Mouse (Mus musculus): ENCODE measurements around the gene B3gnt6. TPM values are rescaled to one million over a fixed set of nuclear protein-coding genes. Genes with fewer than 3 reads are reported as not detected.

The B3gnt6 gene
- polyA plus RNA-seq, 1 experiment from 2014 or later, result not detected

- Histone ChIP-seq H3K36me3 (ENCODE audit: control insufficient read depth, insufficient read depth, low read length) (0 out of 2 replicates have a peak, but pooled peaks cover 2% of the 10 kb centered on the region), H3K4me1 (replicated peaks; ENCODE audit: control insufficient read depth, insufficient read depth, low read length) (peaks cover 65% of the 10 kb centered on the region), H3K4me2 (no peak overlapping the region; the same call in 1 of the 2 replicates), H3K27ac (ENCODE audit: low read depth, low read length) (peak overlapping the region; percentile 22; the same call in 1 of the 2 replicates), H3K9ac (ENCODE audit: low read depth, low read length) (no peak overlapping the region), H3K9me3 (ENCODE audit: control insufficient read depth, low read length) (no peaks in the 10 kb centered on the region), H3K27me3 (replicated peaks; ENCODE audit: control insufficient read depth, insufficient read depth, low read length) (no peaks in the 10 kb centered on the region), H3K4me3 (ENCODE audit: low read depth, low read length) (no peak overlapping the region)
- WGBS, result 56% methylated on average over 8 of the region's 8 CpGs
- DNase-seq (ENCODE audit: low spot score) (no peak), ATAC-seq (replicated peaks; ENCODE audit: low FRiP score) (no peak)
Measured at GRCm38 (mm10) chr7:98158481-98158880, 40.8 kb downstream of the B3gnt6 start.

GRCm38 (mm10) chr7:98157636-98158332 lies 41.5 kb downstream of the B3gnt6 start:
- Histone ChIP-seq H3K4me3 (ENCODE audit: low read depth, low read length) (no peak overlapping the region), H3K9me3 (ENCODE audit: control insufficient read depth, low read length) (no peaks in the 10 kb centered on the region), H3K4me1 (replicated peaks; ENCODE audit: control insufficient read depth, insufficient read depth, low read length) (peaks cover 64% of the 10 kb centered on the region), H3K27me3 (replicated peaks; ENCODE audit: control insufficient read depth, insufficient read depth, low read length) (no peaks in the 10 kb centered on the region), H3K27ac (ENCODE audit: low read depth, low read length) (0 out of 2 replicates have a peak overlapping the region, but pooled peaks have one; percentile 22), H3K36me3 (ENCODE audit: control insufficient read depth, insufficient read depth, low read length) (0 out of 2 replicates have a peak, but pooled peaks cover 2% of the 10 kb centered on the region), H3K9ac (ENCODE audit: low read depth, low read length) (no peak overlapping the region), H3K4me2 (no peak overlapping the region)
- no peak for ATAC-seq (replicated peaks; ENCODE audit: low FRiP score)
- no peak for DNase-seq (ENCODE audit: low spot score)
- WGBS, result 40% methylated on average over 5 of the region's 5 CpGs

- peak overlapping the region; percentile 33 for H3K4me2 ChIP-seq
- H3K4me3 ChIP-seq (ENCODE audit: low read depth, low read length), result no peak overlapping the region
- peaks cover under 1% of the 10 kb centered on the region; the same call in 1 of the 2 replicates for H3K36me3 ChIP-seq (ENCODE audit: control insufficient read depth, insufficient read depth, low read length)
- no peak for ATAC-seq (replicated peaks; ENCODE audit: low FRiP score)
- H3K4me1 ChIP-seq (replicated peaks; ENCODE audit: control insufficient read depth, insufficient read depth, low read length), result peaks cover 64% of the 10 kb centered on the region
- no peak for DNase-seq (ENCODE audit: low spot score)
- H3K27ac ChIP-seq (ENCODE audit: low read depth, low read length), result peak overlapping the region; percentile 64
- no peaks in the 10 kb centered on the region for H3K9me3 ChIP-seq (ENCODE audit: control insufficient read depth, low read length)
- WGBS, result 31% methylated on average over 3 of the region's 3 CpGs
- no peaks in the 10 kb centered on the region for H3K27me3 ChIP-seq (replicated peaks; ENCODE audit: control insufficient read depth, insufficient read depth, low read length)
- H3K9ac ChIP-seq (ENCODE audit: low read depth, low read length), result no peak overlapping the region
Measured at GRCm38 (mm10) chr7:98156280-98156665, 43.0 kb downstream of the B3gnt6 start.

GRCm38 (mm10) chr7:98155546-98156279 lies 43.6 kb downstream of the B3gnt6 start:
- H3K4me2 ChIP-seq, result peak overlapping the region; percentile 45
- H3K9me3 ChIP-seq (ENCODE audit: control insufficient read depth, low read length), result no peaks in the 10 kb centered on the region
- H3K9ac ChIP-seq (ENCODE audit: low read depth, low read length), result no peak overlapping the region
- H3K27me3 ChIP-seq (replicated peaks; ENCODE audit: control insufficient read depth, insufficient read depth, low read length), result no peaks in the 10 kb centered on the region
- peak; percentile 78 for ATAC-seq (replicated peaks; ENCODE audit: low FRiP score)
- no peak for DNase-seq (ENCODE audit: low spot score)
- H3K36me3 ChIP-seq (ENCODE audit: control insufficient read depth, insufficient read depth, low read length), result no peaks in the 10 kb centered on the region; the same call in 1 of the 2 replicates
- H3K4me3 ChIP-seq (ENCODE audit: low read depth, low read length), result no peak overlapping the region
- peaks cover 63% of the 10 kb centered on the region for H3K4me1 ChIP-seq (replicated peaks; ENCODE audit: control insufficient read depth, insufficient read depth, low read length)
- peak overlapping the region; percentile 64 for H3K27ac ChIP-seq (ENCODE audit: low read depth, low read length)
- WGBS, result 10% methylated on average over 7 of the region's 8 CpGs

- no peaks in the 10 kb centered on the region; the same call in 1 of the 2 replicates for H3K36me3 ChIP-seq (ENCODE audit: control insufficient read depth, insufficient read depth, low read length)
- 62% methylated on average over 5 of the region's 5 CpGs for WGBS
- H3K4me1 ChIP-seq (replicated peaks; ENCODE audit: control insufficient read depth, insufficient read depth, low read length), result peaks cover 61% of the 10 kb centered on the region
- H3K4me2 ChIP-seq, result no peak overlapping the region
- H3K9ac ChIP-seq (ENCODE audit: low read depth, low read length), result no peak overlapping the region
- ATAC-seq (replicated peaks; ENCODE audit: low FRiP score) (no peak), DNase-seq (ENCODE audit: low spot score) (no peak)
- peak overlapping the region; percentile 4; the same call in 1 of the 2 replicates for H3K27ac ChIP-seq (ENCODE audit: low read depth, low read length)
- H3K27me3 ChIP-seq (replicated peaks; ENCODE audit: control insufficient read depth, insufficient read depth, low read length), result no peaks in the 10 kb centered on the region
- no peaks in the 10 kb centered on the region for H3K9me3 ChIP-seq (ENCODE audit: control insufficient read depth, low read length)
- H3K4me3 ChIP-seq (ENCODE audit: low read depth, low read length), result no peak overlapping the region
Measured at GRCm38 (mm10) chr7:98153892-98154291, 45.4 kb downstream of the B3gnt6 start.

- H3K4me3 ChIP-seq (ENCODE audit: low read depth, low read length), result no peak overlapping the region
- no peaks in the 10 kb centered on the region for H3K9me3 ChIP-seq (ENCODE audit: control insufficient read depth, low read length)
- H3K36me3 ChIP-seq (ENCODE audit: control insufficient read depth, insufficient read depth, low read length), result peaks cover under 1% of the 10 kb centered on the region; the same call in 1 of the 2 replicates
- H3K9ac ChIP-seq (ENCODE audit: low read depth, low read length), result no peak overlapping the region
- DNase-seq (ENCODE audit: low spot score) (no peak), ATAC-seq (replicated peaks; ENCODE audit: low FRiP score) (no peak)
- 39% methylated on average over 3 of the region's 3 CpGs for WGBS
- no peak overlapping the region for H3K27ac ChIP-seq (ENCODE audit: low read depth, low read length)
- no peak overlapping the region for H3K4me2 ChIP-seq
- no peaks in the 10 kb centered on the region for H3K27me3 ChIP-seq (replicated peaks; ENCODE audit: control insufficient read depth, insufficient read depth, low read length)
- peaks cover 56% of the 10 kb centered on the region for H3K4me1 ChIP-seq (replicated peaks; ENCODE audit: control insufficient read depth, insufficient read depth, low read length)
Measured at GRCm38 (mm10) chr7:98153345-98153744, 45.9 kb downstream of the B3gnt6 start.

GRCm38 (mm10) chr7:98152400-98152799 lies 46.9 kb downstream of the B3gnt6 start:
- ATAC-seq (replicated peaks; ENCODE audit: low FRiP score) (no peak), DNase-seq (ENCODE audit: low spot score) (no peak)
- Histone ChIP-seq H3K4me2 (no peak overlapping the region), H3K27me3 (replicated peaks; ENCODE audit: control insufficient read depth, insufficient read depth, low read length) (no peaks in the 10 kb centered on the region), H3K4me3 (ENCODE audit: low read depth, low read length) (no peak overlapping the region), H3K27ac (ENCODE audit: low read depth, low read length) (no peak overlapping the region), H3K9ac (ENCODE audit: low read depth, low read length) (no peak overlapping the region), H3K36me3 (ENCODE audit: control insufficient read depth, insufficient read depth, low read length) (peaks cover 5% of the 10 kb centered on the region; the same call in 1 of the 2 replicates), H3K4me1 (replicated peaks; ENCODE audit: control insufficient read depth, insufficient read depth, low read length) (peaks cover 50% of the 10 kb centered on the region), H3K9me3 (ENCODE audit: control insufficient read depth, low read length) (no peaks in the 10 kb centered on the region)
- 71% methylated on average over 8 of the region's 8 CpGs for WGBS

- WGBS, result 50% methylated on average over 5 of the region's 5 CpGs
- H3K36me3 ChIP-seq (ENCODE audit: control insufficient read depth, insufficient read depth, low read length), result peaks cover 5% of the 10 kb centered on the region; the same call in 1 of the 2 replicates
- no peak for ATAC-seq (replicated peaks; ENCODE audit: low FRiP score)
Measured at GRCm38 (mm10) chr7:98150525-98150924, 48.8 kb downstream of the B3gnt6 start.

More at GRCm38 (mm10) chr7:98150525-98150924, 48.8 kb downstream of the B3gnt6 start:
- Histone ChIP-seq H3K9me3 (ENCODE audit: control insufficient read depth, low read length) (no peaks in the 10 kb centered on the region), H3K9ac (ENCODE audit: low read depth, low read length) (no peak overlapping the region), H3K27ac (ENCODE audit: low read depth, low read length) (no peak overlapping the region), H3K27me3 (replicated peaks; ENCODE audit: control insufficient read depth, insufficient read depth, low read length) (no peaks in the 10 kb centered on the region), H3K4me1 (replicated peaks; ENCODE audit: control insufficient read depth, insufficient read depth, low read length) (peaks cover 32% of the 10 kb centered on the region), H3K4me3 (ENCODE audit: low read depth, low read length) (no peak overlapping the region), H3K4me2 (no peak overlapping the region)
- no peak for DNase-seq (ENCODE audit: low spot score)

All from liver, embryonic 11.5 days (tissue).